18 mouse cellular contexts compared by ENCODE assay signal in the genomic region with DNA sequence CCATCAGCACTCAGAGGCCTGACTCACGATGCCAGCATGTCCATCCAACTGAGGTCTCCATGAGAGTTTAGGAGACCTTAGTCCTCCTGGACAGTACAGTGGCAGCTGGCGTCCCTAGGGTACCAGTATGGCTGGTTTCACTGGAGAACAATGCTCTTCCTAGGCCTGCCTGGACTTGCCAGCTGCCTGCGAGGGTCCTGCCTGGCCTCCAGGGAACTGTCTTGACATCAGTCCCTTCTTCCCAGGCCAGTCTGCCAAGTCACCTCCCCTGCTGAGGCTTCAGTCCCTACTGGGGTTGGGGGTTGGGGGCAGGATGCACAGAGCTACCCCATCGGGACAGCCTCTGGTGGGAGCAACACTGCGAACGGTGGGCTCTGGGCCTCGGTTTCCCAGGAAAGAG. TPM values are rescaled to one million over a fixed set of nuclear protein-coding genes. Genes with fewer than 3 reads are reported as not detected.
A peak's percentile ranks its signal among the peaks of the same experiment; 100 is the strongest.
DNase-seq lines count a peak whose midpoint lies in the region; ATAC-seq lines count a peak whose summit lies in the region.
"Had no signal": no experiment of that assay in that cellular context is flagged by ENCODE, and none has a peak within 500 bp of the region (broad histone marks: within the 10 kb centered on the region; RNA-seq: fewer than 3 reads in every experiment).

No protein-coding gene starts in this region.

- no peak for DNase-seq in hindbrain, embryonic 10.5 days (ENCODE audit: low spot score)
- peak; percentile 32 for DNase-seq in left cerebral cortex, postnatal 4 days
- DNase-seq in left cerebral cortex, postnatal 10 days (ENCODE audit: extremely low spot score in 1 of 2, low spot score in 2 of 2): no peak
- DNase-seq in limb, embryonic 10.5 days (ENCODE audit: low spot score): no peak
- DNase-seq in thymus, postnatal 36 days: no peak
- DNase-seq: adrenal gland, postnatal 14 days; cerebellum, adult 11-12 months; cerebellum, adult 9-10 months; cerebellum, postnatal 25 days; gastrocnemius, postnatal 14 days had no signal

- H3K27ac ChIP-seq in forebrain, embryonic 13.5 days: no peak overlapping the region
- H3K27ac ChIP-seq in forebrain, embryonic 16.5 days (ENCODE audit: low read length): no peak overlapping the region
- peak overlapping the region; percentile 84 for H3K27ac ChIP-seq in hindbrain, embryonic 10.5 days
- H3K27ac ChIP-seq in hindbrain, embryonic 16.5 days (ENCODE audit: low read depth, low read length): no peak overlapping the region
- H3K27ac ChIP-seq in limb, embryonic 10.5 days: peak overlapping the region; percentile 66
- H3K27ac ChIP-seq: forebrain, embryonic 15.5 days; hindbrain, embryonic 12.5 days had no signal

- intact Hi-C loops in left cerebral cortex, postnatal 4 days (cut with DNase I): loop anchor here (5.0 to 10.0 kb wide), 2 partner anchors 177 to 355 kb away; no protein-coding TSS in a partner anchor
- intact Hi-C loops in left cerebral cortex, postnatal 10 days (cut with DNase I): loop anchor here (5.0 kb wide), 1 partner anchor 180 kb away; no protein-coding TSS in a partner anchor

- WGBS in forebrain, embryonic 13.5 days: 90% methylated on average over 7 of the region's 7 CpGs
- WGBS in forebrain, embryonic 16.5 days: 88% methylated on average over 7 of the region's 7 CpGs
- 82% methylated on average over 7 of the region's 7 CpGs for WGBS in hindbrain, embryonic 10.5 days
- 78% methylated on average over 7 of the region's 7 CpGs for WGBS in hindbrain, embryonic 16.5 days
- 83% methylated on average over 7 of the region's 7 CpGs for WGBS in limb, embryonic 10.5 days

- no peaks in the 10 kb centered on the region for H3K27me3 ChIP-seq in forebrain, embryonic 13.5 days
- H3K27me3 ChIP-seq in forebrain, embryonic 16.5 days (replicated peaks; ENCODE audit: control insufficient read depth, insufficient read depth, low read length): no peaks in the 10 kb centered on the region
- 0 out of 2 replicates have a peak, but pooled peaks cover 4% of the 10 kb centered on the region for H3K27me3 ChIP-seq in hindbrain, embryonic 10.5 days (ENCODE audit: insufficient read depth, poor library complexity, severe bottlenecking)
- H3K27me3 ChIP-seq in hindbrain, embryonic 16.5 days (replicated peaks; ENCODE audit: control insufficient read depth, insufficient read depth, low read length): no peaks in the 10 kb centered on the region
- H3K27me3 ChIP-seq in limb, embryonic 10.5 days (ENCODE audit: low read depth, poor library complexity, severe bottlenecking): no peaks in the 10 kb centered on the region
- H3K27me3 ChIP-seq: forebrain, embryonic 15.5 days; hindbrain, embryonic 12.5 days; Patski had no signal

- no peak overlapping the region for H3K4me3 ChIP-seq in forebrain, embryonic 13.5 days
- no peak overlapping the region for H3K4me3 ChIP-seq in forebrain, embryonic 16.5 days (replicated peaks; ENCODE audit: low read length)
- H3K4me3 ChIP-seq in hindbrain, embryonic 10.5 days: no peak overlapping the region
- no peak overlapping the region for H3K4me3 ChIP-seq in hindbrain, embryonic 16.5 days (ENCODE audit: low read length)
- H3K4me3 ChIP-seq in limb, embryonic 10.5 days: no peak overlapping the region
- H3K4me3 ChIP-seq: forebrain, embryonic 15.5 days; hindbrain, embryonic 12.5 days had no signal

- H3K4me2 ChIP-seq in forebrain, embryonic 13.5 days: no peak overlapping the region
- H3K4me2 ChIP-seq in forebrain, embryonic 16.5 days (ENCODE audit: low read length): no peak overlapping the region
- H3K4me2 ChIP-seq in hindbrain, embryonic 16.5 days (ENCODE audit: low read length): no peak overlapping the region
- H3K4me2 ChIP-seq: forebrain, embryonic 15.5 days; hindbrain, embryonic 12.5 days had no signal

- no peak for ATAC-seq in forebrain, embryonic 13.5 days
- no peak for ATAC-seq in forebrain, embryonic 16.5 days
- no peak for ATAC-seq in hindbrain, embryonic 16.5 days
- ATAC-seq: activated CD4-positive, CD25-positive, alpha-beta regulatory T cell, adult 4 months; forebrain, embryonic 15.5 days; intestine, embryonic 16.5 days; Patski had no signal

- H3K36me3 ChIP-seq in forebrain, embryonic 13.5 days (ENCODE audit: poor library complexity, severe bottlenecking): no peaks in the 10 kb centered on the region
- H3K36me3 ChIP-seq in forebrain, embryonic 16.5 days (ENCODE audit: control insufficient read depth, insufficient read depth): no peaks in the 10 kb centered on the region
- no peaks in the 10 kb centered on the region for H3K36me3 ChIP-seq in hindbrain, embryonic 10.5 days
- H3K36me3 ChIP-seq in hindbrain, embryonic 16.5 days (ENCODE audit: control insufficient read depth, insufficient read depth, low read length): no peaks in the 10 kb centered on the region
- H3K36me3 ChIP-seq in limb, embryonic 10.5 days: no peaks in the 10 kb centered on the region
- H3K36me3 ChIP-seq: forebrain, embryonic 15.5 days; hindbrain, embryonic 12.5 days had no signal

- H3K4me1 ChIP-seq in forebrain, embryonic 13.5 days: peaks cover 36% of the 10 kb centered on the region
- peaks cover 29% of the 10 kb centered on the region for H3K4me1 ChIP-seq in forebrain, embryonic 16.5 days (replicated peaks; ENCODE audit: control insufficient read depth, insufficient read depth, low read length)
- H3K4me1 ChIP-seq in hindbrain, embryonic 10.5 days (replicated peaks): peaks cover 73% of the 10 kb centered on the region
- peaks cover 20% of the 10 kb centered on the region for H3K4me1 ChIP-seq in hindbrain, embryonic 16.5 days (ENCODE audit: control insufficient read depth, insufficient read depth, low read depth, low read length)
- peaks cover 46% of the 10 kb centered on the region for H3K4me1 ChIP-seq in limb, embryonic 10.5 days

- 0 out of 2 replicates have a peak overlapping the region, but pooled peaks have one; percentile 38 for H3K9ac ChIP-seq in forebrain, embryonic 13.5 days
- H3K9ac ChIP-seq in forebrain, embryonic 16.5 days (replicated peaks; ENCODE audit: low read depth, low read length): no peak overlapping the region
- H3K9ac ChIP-seq in hindbrain, embryonic 16.5 days (ENCODE audit: low read depth, low read length): no peak overlapping the region
- H3K9ac ChIP-seq: forebrain, embryonic 15.5 days; hindbrain, embryonic 12.5 days had no signal

- no peaks in the 10 kb centered on the region for H3K9me3 ChIP-seq in forebrain, embryonic 13.5 days (replicated peaks)
- H3K9me3 ChIP-seq in forebrain, embryonic 16.5 days (ENCODE audit: control insufficient read depth, low read length): no peaks in the 10 kb centered on the region
- no peaks in the 10 kb centered on the region for H3K9me3 ChIP-seq in hindbrain, embryonic 10.5 days
- no peaks in the 10 kb centered on the region for H3K9me3 ChIP-seq in hindbrain, embryonic 16.5 days (ENCODE audit: control insufficient read depth, low read length)
- no peaks in the 10 kb centered on the region for H3K9me3 ChIP-seq in limb, embryonic 10.5 days (replicated peaks)
- H3K9me3 ChIP-seq: forebrain, embryonic 15.5 days; hindbrain, embryonic 12.5 days had no signal

RNA-seq across cellular contexts. Expression of gene 1700001O22Rik, which starts 11.4 kb away (rescaled TPM):
- 3.8 and 4.5 TPM in 2 replicates for polyA plus RNA-seq in forebrain, embryonic 13.5 days (2015; fragmentation: Nextera tagmentation; extraction: Ambion mirVana)
- 2.1 and 2.9 TPM in 2 replicates for polyA plus RNA-seq in forebrain, embryonic 16.5 days (2015; fragmentation: Nextera tagmentation; extraction: Ambion mirVana)
- 3.1 and 3.4 TPM in 2 replicates for polyA plus RNA-seq in hindbrain, embryonic 10.5 days (2016; fragmentation: Nextera tagmentation; extraction: Ambion mirVana)
- polyA plus RNA-seq in hindbrain, embryonic 16.5 days (2015; fragmentation: Nextera tagmentation; extraction: Ambion mirVana): 1.4 and 1.5 TPM in 2 replicates
- total RNA-seq in left cerebral cortex, postnatal 4 days (2021): 1 to 10 TPM; 2.1 to 2.5 TPM
- 1 to 10 TPM; 2.1 to 2.3 TPM for total RNA-seq in left cerebral cortex, postnatal 10 days (2021)
- 2.1 and 4.0 TPM in 2 replicates for polyA plus RNA-seq in limb, embryonic 10.5 days (2016; fragmentation: Nextera tagmentation; extraction: Ambion mirVana)

RNA-seq across cellular contexts. Expression of gene Ntmt1, which starts 15.6 kb away (rescaled TPM):
- polyA plus RNA-seq in forebrain, embryonic 13.5 days (2015; fragmentation: Nextera tagmentation; extraction: Ambion mirVana): 120 and 127 TPM in 2 replicates
- polyA plus RNA-seq in forebrain, embryonic 16.5 days (2015; fragmentation: Nextera tagmentation; extraction: Ambion mirVana): 120 and 121 TPM in 2 replicates
- polyA plus RNA-seq in hindbrain, embryonic 10.5 days (2016; fragmentation: Nextera tagmentation; extraction: Ambion mirVana): 125 and 134 TPM in 2 replicates
- polyA plus RNA-seq in hindbrain, embryonic 16.5 days (2015; fragmentation: Nextera tagmentation; extraction: Ambion mirVana): 99.3 and 108 TPM in 2 replicates
- total RNA-seq in left cerebral cortex, postnatal 4 days (2021): 10 to 100 TPM; 55.6 to 58.9 TPM
- total RNA-seq in left cerebral cortex, postnatal 10 days (2021): 10 to 100 TPM; 49.6 to 52.9 TPM
- polyA plus RNA-seq in limb, embryonic 10.5 days (2016; fragmentation: Nextera tagmentation; extraction: Ambion mirVana): 138 and 141 TPM in 2 replicates

RNA-seq across cellular contexts. Expression of gene Asb6, which starts 38.1 kb away (rescaled TPM):
- 39.4 and 43.4 TPM in 2 replicates for polyA plus RNA-seq in forebrain, embryonic 13.5 days (2015; fragmentation: Nextera tagmentation; extraction: Ambion mirVana)
- 41.2 and 47.2 TPM in 2 replicates for polyA plus RNA-seq in forebrain, embryonic 16.5 days (2015; fragmentation: Nextera tagmentation; extraction: Ambion mirVana)
- 46.1 and 46.5 TPM in 2 replicates for polyA plus RNA-seq in hindbrain, embryonic 10.5 days (2016; fragmentation: Nextera tagmentation; extraction: Ambion mirVana)
- 44.9 and 47.2 TPM in 2 replicates for polyA plus RNA-seq in hindbrain, embryonic 16.5 days (2015; fragmentation: Nextera tagmentation; extraction: Ambion mirVana)
- total RNA-seq in left cerebral cortex, postnatal 4 days (2021): 10 to 100 TPM; 29.2 to 33.2 TPM
- total RNA-seq in left cerebral cortex, postnatal 10 days (2021): 10 to 100 TPM; 32.1 to 32.9 TPM
- polyA plus RNA-seq in limb, embryonic 10.5 days (2016; fragmentation: Nextera tagmentation; extraction: Ambion mirVana): 59.4 and 61.3 TPM in 2 replicates

RNA-seq across cellular contexts. Expression of gene Prrx2, which starts 42.7 kb away (rescaled TPM):
- polyA plus RNA-seq in forebrain, embryonic 13.5 days (2015; fragmentation: Nextera tagmentation; extraction: Ambion mirVana): 1.8 and 3.0 TPM in 2 replicates
- 1.9 and 4.0 TPM in 2 replicates for polyA plus RNA-seq in forebrain, embryonic 16.5 days (2015; fragmentation: Nextera tagmentation; extraction: Ambion mirVana)
- 40.6 and 43.3 TPM in 2 replicates for polyA plus RNA-seq in hindbrain, embryonic 10.5 days (2016; fragmentation: Nextera tagmentation; extraction: Ambion mirVana)
- 2.3 and 2.5 TPM in 2 replicates for polyA plus RNA-seq in hindbrain, embryonic 16.5 days (2015; fragmentation: Nextera tagmentation; extraction: Ambion mirVana)
- total RNA-seq in left cerebral cortex, postnatal 4 days (2021): 1 to 10 TPM; 2.5 to 3.7 TPM
- total RNA-seq in left cerebral cortex, postnatal 10 days (2021): 1 to 10 TPM; 1.8 to 2.7 TPM
- polyA plus RNA-seq in limb, embryonic 10.5 days (2016; fragmentation: Nextera tagmentation; extraction: Ambion mirVana): 111 and 140 TPM in 2 replicates
- polyA plus RNA-seq: activated CD4-positive, CD25-positive, alpha-beta regulatory T cell, adult 4 months had no signal

Comparison
In these comparisons a context has a peak if more than half of its experiments do, and no peak if none do; other contexts are left out.
1. H3K27ac ChIP-seq: peak in hindbrain, embryonic 10.5 days (single experiment) and limb, embryonic 10.5 days (single experiment); none in forebrain, embryonic 13.5 days (single experiment), forebrain, embryonic 16.5 days (single experiment) and hindbrain, embryonic 16.5 days (single experiment).